Mouse (Mus musculus) kidney, embryonic 16.5 days (tissue): ENCODE measurements around the gene Ssr1. TPM values are rescaled to one million over a fixed set of nuclear protein-coding genes. Genes with fewer than 3 reads are reported as not detected.

Source experiments
- ATAC-seq: fragments of 200-750 bp; cut with Nextera tagmentation; 2 replicates; pipeline ENCODE4 v1.8.0; 2017; ENCODE audit warnings: moderate TSS enrichment; ENCODE audit not compliant: low FRiP score, low TSS enrichment
- H3K27ac ChIP-seq: fragments of 300-500 bp; sonication (generic); 2 replicates; pipeline ENCODE4 v1.5.1; 2014; ENCODE audit warnings: low read length
- H3K27me3 ChIP-seq: fragments of 300-500 bp; sonication (generic); 2 replicates; pipeline ENCODE4 v1.6.1; 2014; ENCODE audit warnings: low read length, control low read depth, mixed read lengths; ENCODE audit not compliant: insufficient read depth
- H3K36me3 ChIP-seq: fragments of 300-500 bp; sonication (generic); 2 replicates; pipeline ENCODE4 v1.6.1; 2014; ENCODE audit warnings: low read length, control low read depth, mixed read lengths; ENCODE audit not compliant: insufficient read depth
- H3K4me1 ChIP-seq: fragments of 300-500 bp; sonication (generic); 2 replicates; pipeline ENCODE4 v1.6.1; 2014; ENCODE audit warnings: low read length, control low read depth, mixed read lengths; ENCODE audit not compliant: insufficient read depth
- H3K4me2 ChIP-seq: fragments of 300-500 bp; sonication (generic); replicated peaks from 2 replicates; pipeline ENCODE4 v1.6.1; 2014; ENCODE audit warnings: low read depth, low read length
- H3K4me3 ChIP-seq: fragments of 300-500 bp; sonication (generic); 2 replicates; pipeline ENCODE4 v1.5.1; 2014; ENCODE audit warnings: mild to moderate bottlenecking, low read length
- H3K9ac ChIP-seq: fragments of 300-500 bp; sonication (generic); replicated peaks from 2 replicates; pipeline ENCODE4 v1.6.1; 2014; ENCODE audit warnings: low read length
- H3K9me3 ChIP-seq: fragments of 300-500 bp; sonication (generic); 2 replicates; pipeline ENCODE4 v1.6.1; 2016; ENCODE audit warnings: low read length, control low read depth
- WGBS: fragments of 180-500 bp; shearing (Covaris S2); extraction: QIAGEN DNeasy Blood & Tissue Kit; methylation state at CpG from one replicate; pipeline ENCODE4 v1.1.7; 2014; 5-methylcytosine and 5-hydroxymethylcytosine counted together
- polyA plus RNA-seq: library from polyadenylated mRNA; unstranded; fragments of >200 nt; fragmentation: Nextera tagmentation; extraction: Ambion mirVana; gene quantifications from 2 replicates; pipeline ENCODE4 v1.2.1, GENCODE M21; 2015

Gene Ssr1
- polyA plus RNA-seq, 1 experiment from 2014 or later = 130 TPM

DNA sequence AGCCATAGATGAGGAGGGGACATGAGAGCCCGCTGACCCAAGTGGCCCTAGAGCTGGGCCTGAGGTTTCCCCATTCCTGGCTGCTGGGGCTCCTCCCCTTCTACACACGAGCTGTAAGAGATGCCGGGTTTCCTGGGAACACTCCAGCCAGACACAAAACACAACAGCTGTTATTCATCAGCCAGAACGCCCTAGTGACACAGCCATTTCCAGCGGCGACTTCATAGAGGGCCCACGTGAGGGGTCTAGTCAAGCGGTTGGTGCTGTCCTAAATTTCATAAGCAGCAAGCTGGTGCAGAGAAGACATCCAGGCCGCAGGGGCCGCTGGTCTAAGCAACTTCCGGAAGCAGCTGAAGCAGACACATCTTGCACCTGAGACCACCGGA, 27.0 kb downstream of the Ssr1 start:
- H3K4me1 ChIP-seq = peaks cover 46% of the 10 kb centered on the region
- H3K4me3 ChIP-seq = 0 out of 2 replicates have a peak overlapping the region, but pooled peaks have one; percentile 8
- peak overlapping the region; percentile 35 for H3K4me2 ChIP-seq
- H3K9ac ChIP-seq = peak overlapping the region; percentile 47; the same call in 1 of the 2 replicates
- H3K27me3 ChIP-seq = no peaks in the 10 kb centered on the region
- no peaks in the 10 kb centered on the region for H3K9me3 ChIP-seq
- WGBS = 13% methylated on average over 12 of the region's 12 CpGs
- peak overlapping the region; percentile 86 for H3K27ac ChIP-seq
- H3K36me3 ChIP-seq = no peaks in the 10 kb centered on the region
- peak; percentile 60 for ATAC-seq

DNA sequence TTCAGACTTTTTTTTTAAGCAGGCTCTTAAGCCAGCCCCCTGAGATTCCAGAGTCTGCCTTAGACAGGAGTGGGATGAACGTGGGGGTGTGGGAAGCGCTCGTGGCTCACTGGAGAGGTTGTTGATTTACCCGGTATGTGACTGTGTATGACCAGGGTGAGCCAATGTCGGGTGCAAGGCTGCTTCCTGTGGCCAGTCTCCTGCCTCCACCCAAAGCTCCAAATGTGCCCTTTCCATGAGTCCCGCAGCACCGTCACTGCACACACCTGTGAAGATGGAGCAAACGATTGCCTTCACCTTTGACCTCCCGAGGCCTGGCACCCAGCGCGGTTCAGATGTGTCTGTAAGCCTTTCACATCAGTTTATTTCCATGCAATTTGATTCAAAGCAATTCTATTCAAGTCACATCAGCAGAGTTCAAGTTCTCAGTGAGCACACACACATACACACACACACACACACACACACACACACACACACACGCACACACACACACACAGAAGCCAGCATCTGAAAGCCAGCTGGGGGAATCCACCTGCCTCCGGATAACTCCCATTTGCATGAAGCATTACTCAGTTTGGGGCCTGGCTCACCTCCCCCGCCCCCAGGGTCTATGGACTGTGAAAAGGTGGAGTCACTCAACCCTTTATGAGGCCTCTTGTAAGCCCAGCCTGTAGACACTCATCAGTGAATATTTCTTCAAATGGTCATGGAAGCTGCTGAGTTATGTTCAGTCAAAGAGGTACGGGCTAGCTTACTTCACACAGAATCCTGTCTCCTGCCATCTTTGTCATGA, 27.6 kb downstream of the Ssr1 start:
- Histone ChIP-seq H3K36me3 (no peaks in the 10 kb centered on the region), H3K4me1 (peaks cover 46% of the 10 kb centered on the region), H3K4me2 (peak overlapping the region; percentile 35), H3K27me3 (no peaks in the 10 kb centered on the region), H3K27ac (peak overlapping the region; percentile 86), H3K4me3 (no peak overlapping the region), H3K9me3 (no peaks in the 10 kb centered on the region), H3K9ac (no peak overlapping the region; the same call in 1 of the 2 replicates)
- 30% methylated on average over 14 of the region's 15 CpGs for WGBS
- ATAC-seq = peak; percentile 84

DNA sequence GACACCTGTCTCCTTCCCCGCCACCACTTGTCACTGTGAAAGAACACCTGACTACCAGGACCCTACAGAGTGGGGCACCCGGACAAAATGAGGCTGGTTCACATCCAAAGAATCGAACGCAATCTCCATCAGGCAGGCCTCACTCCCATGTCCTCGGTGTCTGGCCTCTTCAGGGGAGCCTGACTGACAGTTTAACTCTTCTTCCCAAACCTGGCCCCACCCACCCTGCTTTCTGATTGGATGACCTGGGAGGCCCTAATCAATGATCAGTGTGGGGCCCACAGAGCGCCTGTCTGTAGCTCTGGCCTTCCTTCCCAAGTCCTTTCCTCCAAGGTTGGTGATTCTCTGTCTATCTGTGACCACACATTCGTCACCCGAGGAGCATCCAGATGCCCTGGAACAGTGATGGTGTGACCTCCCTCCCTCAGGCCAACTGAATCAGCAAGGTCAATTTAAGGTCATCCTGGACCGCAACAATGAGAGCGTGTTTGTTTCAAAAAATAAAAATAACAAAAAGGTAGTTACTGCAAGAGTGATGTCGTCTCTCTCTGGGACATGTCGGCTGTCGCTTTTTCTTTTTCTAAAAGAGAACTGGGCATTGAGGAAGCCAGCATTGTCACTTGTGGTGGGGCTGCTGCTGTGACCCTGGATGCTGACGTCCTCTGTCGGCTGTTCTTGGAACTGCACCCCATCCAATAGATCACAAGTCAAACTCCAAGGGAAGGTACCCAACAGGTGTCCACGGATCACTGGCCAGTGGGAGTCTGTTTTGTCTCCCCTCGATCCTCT, 28.7 kb downstream of the Ssr1 start:
- H3K27ac ChIP-seq = peak overlapping the region; percentile 86
- no peak for ATAC-seq
- 36% methylated on average over 17 of the region's 17 CpGs for WGBS

DNA sequence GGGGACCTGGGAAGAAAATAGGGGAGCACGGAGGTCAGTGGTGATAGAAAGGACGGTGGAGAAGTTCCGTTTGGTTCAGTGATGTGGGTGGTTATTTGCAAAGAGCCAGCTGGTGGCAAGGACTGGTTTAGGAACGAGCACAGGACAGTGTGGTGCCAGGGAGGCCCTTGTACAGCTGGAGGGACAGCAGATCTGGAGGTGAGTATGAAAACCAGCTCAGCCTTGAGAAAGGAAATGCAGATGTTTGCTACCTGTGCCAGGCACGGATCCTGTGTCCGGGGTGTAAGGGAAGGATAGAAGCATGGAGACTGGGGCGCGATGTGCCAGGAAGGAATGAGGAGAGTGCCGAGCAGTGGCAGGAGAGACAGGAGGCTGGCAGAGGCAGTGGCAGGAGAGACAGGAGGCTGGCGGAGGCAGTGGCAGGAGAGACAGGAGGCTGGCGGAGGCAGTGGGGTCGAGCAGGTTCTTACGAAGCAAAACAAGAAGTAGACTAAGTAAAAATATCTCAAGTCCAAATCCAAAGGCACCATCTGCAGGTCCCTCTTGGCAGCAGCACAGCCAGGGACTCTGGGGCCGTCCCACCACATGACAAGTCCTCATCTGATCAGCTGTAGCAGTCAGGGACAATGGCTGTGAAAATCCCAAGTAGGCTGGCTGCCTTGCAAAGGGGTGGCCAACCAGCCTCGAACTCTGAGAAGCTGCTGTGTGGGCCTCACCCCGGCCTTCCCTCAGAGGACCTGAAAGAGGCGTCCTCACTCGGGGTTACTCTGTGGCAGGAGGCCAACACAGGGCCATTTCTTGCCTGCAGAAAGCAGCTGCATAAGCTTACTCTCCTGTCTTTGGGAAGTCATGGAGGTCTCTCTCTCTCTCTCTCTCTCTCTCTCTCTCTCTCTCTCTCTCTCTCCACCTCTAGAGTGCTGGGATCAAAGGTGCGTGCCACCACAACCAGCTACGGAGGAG, 29.6 kb downstream of the Ssr1 start:
- Histone ChIP-seq H3K4me2 (peak overlapping the region; percentile 57), H3K4me1 (peaks cover 46% of the 10 kb centered on the region), H3K27ac (no peak overlapping the region), H3K9me3 (no peaks in the 10 kb centered on the region), H3K36me3 (no peaks in the 10 kb centered on the region), H3K4me3 (peak overlapping the region; percentile 43), H3K9ac (peak overlapping the region; percentile 55), H3K27me3 (no peaks in the 10 kb centered on the region)
- whole genome bisulfite sequencing = 51% methylated on average over 20 of the region's 20 CpGs
- no peak for ATAC-seq

More for the DNA sequence above, 28.7 kb downstream of the Ssr1 start:
- peaks cover 46% of the 10 kb centered on the region for H3K4me1 ChIP-seq
- H3K4me3 ChIP-seq = no peak overlapping the region
- H3K27me3 ChIP-seq = no peaks in the 10 kb centered on the region
- H3K36me3 ChIP-seq = no peaks in the 10 kb centered on the region
- H3K9me3 ChIP-seq = no peaks in the 10 kb centered on the region
- no peak overlapping the region for H3K4me2 ChIP-seq
- H3K9ac ChIP-seq = no peak overlapping the region

DNA sequence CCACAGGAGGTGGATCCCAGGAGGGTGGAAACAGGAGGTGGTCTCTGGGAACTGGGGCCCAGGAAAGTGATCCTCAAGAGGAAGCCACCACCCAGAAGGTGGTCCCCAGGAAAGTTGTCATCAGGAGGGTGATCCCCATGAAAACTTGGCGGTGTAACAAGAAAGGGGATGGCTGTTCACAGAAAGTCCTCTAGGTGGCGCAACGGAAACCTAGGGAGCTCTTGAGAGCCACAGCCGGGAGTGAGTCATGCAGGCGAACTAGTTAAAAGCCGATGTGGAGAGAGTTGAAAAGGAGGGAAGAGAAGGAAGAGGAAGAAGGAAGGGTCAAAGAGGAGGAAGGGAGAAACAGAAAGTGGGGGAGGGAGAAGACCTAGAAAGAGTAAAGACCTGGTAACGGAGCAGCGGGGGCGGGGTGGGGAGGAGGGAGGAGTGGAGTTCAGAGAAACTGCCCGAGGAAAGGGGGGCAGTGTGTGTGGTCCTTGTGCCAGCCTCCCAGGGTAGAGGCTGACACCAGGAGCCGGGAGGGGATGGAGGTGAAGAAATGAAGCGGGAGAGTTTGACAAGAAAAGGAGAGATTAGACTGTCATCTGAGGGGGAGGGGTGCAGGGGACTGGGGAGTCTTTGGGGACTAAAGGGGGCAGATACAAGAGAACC, 30.5 kb downstream of the Ssr1 start:
- H3K4me2 ChIP-seq = peak overlapping the region; percentile 57
- H3K27me3 ChIP-seq = no peaks in the 10 kb centered on the region
- H3K27ac ChIP-seq = 0 out of 2 replicates have a peak overlapping the region, but pooled peaks have one; percentile 21
- H3K36me3 ChIP-seq = no peaks in the 10 kb centered on the region
- H3K4me3 ChIP-seq = peak overlapping the region; percentile 43
- peaks cover 46% of the 10 kb centered on the region for H3K4me1 ChIP-seq
- no peak for ATAC-seq
- H3K9me3 ChIP-seq = no peaks in the 10 kb centered on the region
- 2% methylated on average over 12 of the region's 12 CpGs for WGBS
- H3K9ac ChIP-seq = peak overlapping the region; percentile 55

DNA sequence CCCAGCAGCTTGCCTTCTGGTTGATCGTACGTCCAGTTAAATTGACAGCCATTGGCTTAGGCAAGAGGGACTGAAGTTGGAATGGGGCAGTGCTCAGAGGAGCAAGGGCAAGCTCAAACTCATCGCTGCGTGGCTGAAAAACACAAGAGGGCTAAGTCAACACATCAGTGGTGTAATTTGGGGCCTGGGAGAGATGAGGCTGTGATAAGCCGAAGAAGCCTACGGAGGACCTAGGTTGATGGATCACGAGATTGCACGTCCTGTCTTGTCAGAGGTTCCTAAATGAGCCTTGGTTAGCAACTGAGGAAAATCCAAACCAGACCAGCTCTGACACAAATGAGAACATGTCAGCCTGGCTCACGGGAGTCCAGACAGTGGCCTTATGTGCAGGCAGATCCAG, 31.5 kb downstream of the Ssr1 start:
- ATAC-seq = no peak
- Histone ChIP-seq H3K9ac (no peak overlapping the region), H3K4me3 (no peak overlapping the region), H3K4me1 (peaks cover 40% of the 10 kb centered on the region), H3K27ac (no peak overlapping the region), H3K27me3 (no peaks in the 10 kb centered on the region), H3K9me3 (no peaks in the 10 kb centered on the region), H3K36me3 (no peaks in the 10 kb centered on the region), H3K4me2 (no peak overlapping the region)
- WGBS = 86% methylated on average over 9 of the region's 9 CpGs

DNA sequence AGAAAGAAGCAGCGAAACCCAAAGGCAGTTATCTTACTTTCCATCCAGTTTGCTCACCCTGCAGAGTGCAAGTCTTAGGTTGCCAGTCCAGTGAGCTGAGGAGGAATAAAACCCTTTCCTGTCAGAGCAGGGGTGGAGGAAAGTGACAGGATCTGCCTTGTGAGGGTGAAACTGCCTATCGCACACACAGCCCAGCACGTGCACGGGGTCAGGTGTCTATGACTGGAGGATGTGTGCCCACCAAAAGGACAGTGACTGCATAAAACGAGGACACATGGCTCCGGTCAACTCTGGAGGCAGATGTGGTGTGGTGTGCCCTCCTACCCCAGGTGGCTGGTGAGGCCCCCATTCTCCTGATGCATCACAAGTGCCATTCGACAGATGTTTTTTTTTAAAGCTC, 34.1 kb downstream of the Ssr1 start:
- no peak for ATAC-seq
- WGBS = 55% methylated on average over 7 of the region's 7 CpGs
- H3K9me3 ChIP-seq = no peaks in the 10 kb centered on the region

DNA sequence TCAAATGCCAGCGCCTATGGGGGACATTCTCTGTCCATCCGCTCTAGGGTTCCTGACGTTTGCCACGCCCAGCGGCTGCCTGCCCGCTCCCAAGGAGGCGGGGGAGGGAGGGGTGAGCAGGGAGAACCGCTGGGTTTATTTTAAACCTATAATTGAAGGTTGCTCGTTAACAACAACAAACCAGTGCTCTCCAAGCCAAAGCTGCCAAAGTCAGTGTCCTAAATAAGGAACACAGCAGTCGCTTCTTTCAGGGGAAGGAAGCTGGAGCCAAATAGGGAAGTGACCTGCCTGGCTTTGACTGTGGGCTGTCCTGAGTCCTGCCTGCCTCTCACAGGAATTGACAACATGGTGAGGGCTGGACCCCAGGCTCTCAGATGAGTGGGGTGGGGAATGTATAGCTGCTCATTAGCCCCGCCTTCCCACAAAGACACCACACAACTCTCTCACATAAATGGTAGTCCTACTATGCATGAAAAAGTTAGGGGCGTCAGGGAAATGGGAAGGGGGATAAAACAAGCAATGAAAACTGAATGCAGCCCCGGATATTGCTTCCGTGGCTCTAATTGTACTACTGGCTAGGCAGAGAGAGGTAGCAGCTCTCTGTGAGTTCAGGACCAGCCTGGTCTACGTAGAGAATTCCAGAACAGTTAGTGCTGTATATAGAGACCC, 34.6 kb downstream of the Ssr1 start:
- Histone ChIP-seq H3K9ac (no peak overlapping the region), H3K4me3 (no peak overlapping the region)
- 76% methylated on average over 15 of the region's 15 CpGs for WGBS

More for the DNA sequence above, 34.1 kb downstream of the Ssr1 start:
- no peaks in the 10 kb centered on the region for H3K27me3 ChIP-seq
- H3K4me2 ChIP-seq = no peak overlapping the region
- H3K9ac ChIP-seq = no peak overlapping the region
- H3K27ac ChIP-seq = no peak overlapping the region; the same call in 1 of the 2 replicates
- no peaks in the 10 kb centered on the region for H3K36me3 ChIP-seq
- H3K4me1 ChIP-seq = peaks cover 14% of the 10 kb centered on the region
- no peak overlapping the region for H3K4me3 ChIP-seq

More for the DNA sequence above, 34.6 kb downstream of the Ssr1 start:
- H3K4me1 ChIP-seq = peaks cover 9% of the 10 kb centered on the region
- no peaks in the 10 kb centered on the region for H3K36me3 ChIP-seq
- no peak overlapping the region for H3K4me2 ChIP-seq
- ATAC-seq = no peak
- H3K27me3 ChIP-seq = no peaks in the 10 kb centered on the region
- H3K27ac ChIP-seq = no peak overlapping the region; the same call in 1 of the 2 replicates
- H3K9me3 ChIP-seq = no peaks in the 10 kb centered on the region
